Mouse (Mus musculus): ENCODE data around the gene Sh3tc1. TPM values are rescaled to one million over a fixed set of nuclear protein-coding genes. Genes with fewer than 3 reads are reported as not detected.

The Sh3tc1 gene
- polyA plus RNA-seq, 1 experiment from 2014 or later: 2.8 TPM

GRCm38 (mm10) chr5:35669747-35670411, 69.9 kb downstream of the Sh3tc1 start:
- ATAC-seq: no peak
- 26% methylated on average over 11 of the region's 11 CpGs for WGBS
- Histone ChIP-seq H3K36me3 (ENCODE audit: control insufficient read depth, insufficient read depth) (no peaks in the 10 kb centered on the region), H3K9ac (replicated peaks; ENCODE audit: low read depth, low read length) (no peak overlapping the region), H3K27me3 (replicated peaks; ENCODE audit: control insufficient read depth, insufficient read depth, low read length) (no peaks in the 10 kb centered on the region), H3K9me3 (ENCODE audit: control insufficient read depth, low read length) (no peaks in the 10 kb centered on the region), H3K4me2 (ENCODE audit: low read length) (no peak overlapping the region), H3K27ac (ENCODE audit: low read length) (no peak overlapping the region), H3K4me3 (replicated peaks; ENCODE audit: low read length) (no peak overlapping the region), H3K4me1 (replicated peaks; ENCODE audit: control insufficient read depth, insufficient read depth, low read length) (peaks cover 8% of the 10 kb centered on the region)

- 91% methylated on average over 7 of the region's 7 CpGs for WGBS
- no peak for ATAC-seq
- peaks cover 2% of the 10 kb centered on the region; the same call in 1 of the 2 replicates for H3K4me1 ChIP-seq (replicated peaks; ENCODE audit: control insufficient read depth, insufficient read depth, low read length)
- H3K9ac ChIP-seq (replicated peaks; ENCODE audit: low read depth, low read length): no peak overlapping the region
- no peak overlapping the region for H3K4me2 ChIP-seq (ENCODE audit: low read length)
- H3K4me3 ChIP-seq (replicated peaks; ENCODE audit: low read length): no peak overlapping the region
- no peaks in the 10 kb centered on the region for H3K36me3 ChIP-seq (ENCODE audit: control insufficient read depth, insufficient read depth)
- no peaks in the 10 kb centered on the region for H3K9me3 ChIP-seq (ENCODE audit: control insufficient read depth, low read length)
- H3K27me3 ChIP-seq (replicated peaks; ENCODE audit: control insufficient read depth, insufficient read depth, low read length): no peaks in the 10 kb centered on the region
- no peak overlapping the region for H3K27ac ChIP-seq (ENCODE audit: low read length)
These were observed 73.6 kb downstream of the Sh3tc1 start for GRCm38 (mm10) chr5:35666152-35666551.

DNA sequence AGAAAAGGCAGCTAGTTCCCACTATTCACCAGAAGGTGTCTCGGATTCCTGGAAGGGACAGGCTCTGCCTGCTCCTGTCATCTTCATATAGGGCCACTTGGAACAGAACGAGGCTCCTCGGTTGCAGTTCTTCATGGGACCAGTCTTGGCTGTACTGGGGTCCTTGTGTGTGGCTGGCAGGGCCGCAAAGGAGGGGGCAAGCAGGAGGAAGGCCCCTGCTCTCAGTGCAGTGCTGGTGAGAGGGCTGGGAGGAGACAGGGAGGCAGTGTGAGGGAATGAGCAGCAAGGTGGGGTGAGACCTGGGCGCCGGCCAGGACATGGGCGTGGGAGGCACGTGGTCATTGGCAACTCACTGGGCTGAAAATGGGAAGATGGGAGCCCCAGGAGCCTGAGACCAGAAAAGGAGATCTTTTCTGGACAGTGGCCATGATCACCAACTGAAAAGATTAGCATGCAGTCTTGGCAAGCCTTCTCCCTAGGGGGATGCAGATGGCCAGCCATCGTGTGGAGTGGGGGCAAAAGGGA, 77.7 kb downstream of the Sh3tc1 start:
- Histone ChIP-seq H3K36me3 (ENCODE audit: control insufficient read depth, insufficient read depth) (no peaks in the 10 kb centered on the region), H3K9me3 (ENCODE audit: control insufficient read depth, low read length) (no peaks in the 10 kb centered on the region), H3K9ac (replicated peaks; ENCODE audit: low read depth, low read length) (no peak overlapping the region), H3K27me3 (replicated peaks; ENCODE audit: control insufficient read depth, insufficient read depth, low read length) (no peaks in the 10 kb centered on the region), H3K4me3 (replicated peaks; ENCODE audit: low read length) (no peak overlapping the region), H3K27ac (ENCODE audit: low read length) (no peak overlapping the region), H3K4me2 (ENCODE audit: low read length) (no peak overlapping the region), H3K4me1 (replicated peaks; ENCODE audit: control insufficient read depth, insufficient read depth, low read length) (no peaks in the 10 kb centered on the region)
- WGBS: 80% methylated on average over 9 of the region's 9 CpGs
- ATAC-seq: no peak

- Histone ChIP-seq H3K27ac (ENCODE audit: low read length) (no peak overlapping the region), H3K9ac (replicated peaks; ENCODE audit: low read depth, low read length) (no peak overlapping the region), H3K27me3 (replicated peaks; ENCODE audit: control insufficient read depth, insufficient read depth, low read length) (no peaks in the 10 kb centered on the region), H3K4me2 (ENCODE audit: low read length) (no peak overlapping the region), H3K4me1 (replicated peaks; ENCODE audit: control insufficient read depth, insufficient read depth, low read length) (no peaks in the 10 kb centered on the region), H3K4me3 (replicated peaks; ENCODE audit: low read length) (no peak overlapping the region), H3K36me3 (ENCODE audit: control insufficient read depth, insufficient read depth) (no peaks in the 10 kb centered on the region), H3K9me3 (ENCODE audit: control insufficient read depth, low read length) (no peaks in the 10 kb centered on the region)
- no peak for ATAC-seq
- WGBS: 81% methylated on average over 6 of the region's 6 CpGs
These were observed 78.6 kb downstream of the Sh3tc1 start for GRCm38 (mm10) chr5:35661210-35661609.

DNA sequence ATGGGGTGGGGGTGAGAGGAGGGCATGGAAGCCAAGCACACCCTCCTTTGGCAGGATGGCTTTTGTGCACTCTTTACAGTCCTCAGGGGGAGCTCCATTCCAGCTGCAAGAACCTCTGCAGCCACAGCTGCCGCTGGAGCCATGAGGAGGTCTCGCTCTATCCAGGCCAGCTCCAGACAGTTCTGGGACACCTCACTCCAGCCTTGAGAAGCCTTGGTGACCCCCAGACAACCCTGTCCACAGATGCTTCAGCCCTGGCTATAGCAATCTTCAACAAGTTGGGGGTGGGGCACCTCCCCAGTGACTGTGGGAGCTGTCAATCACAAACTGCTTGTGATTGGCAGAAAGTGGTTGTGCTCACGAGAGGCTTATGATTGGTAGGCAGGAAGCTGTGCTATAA, 80.3 kb downstream of the Sh3tc1 start:
- no peak for ATAC-seq
- no peak overlapping the region for H3K9ac ChIP-seq (replicated peaks; ENCODE audit: low read depth, low read length)
- H3K4me2 ChIP-seq (ENCODE audit: low read length): no peak overlapping the region
- no peaks in the 10 kb centered on the region for H3K27me3 ChIP-seq (replicated peaks; ENCODE audit: control insufficient read depth, insufficient read depth, low read length)
- H3K36me3 ChIP-seq (ENCODE audit: control insufficient read depth, insufficient read depth): no peaks in the 10 kb centered on the region
- WGBS: 68% methylated on average over 3 of the region's 3 CpGs
- H3K27ac ChIP-seq (ENCODE audit: low read length): no peak overlapping the region
- H3K9me3 ChIP-seq (ENCODE audit: control insufficient read depth, low read length): no peaks in the 10 kb centered on the region
- no peak overlapping the region for H3K4me3 ChIP-seq (replicated peaks; ENCODE audit: low read length)
- no peaks in the 10 kb centered on the region for H3K4me1 ChIP-seq (replicated peaks; ENCODE audit: control insufficient read depth, insufficient read depth, low read length)

- no peak overlapping the region for H3K4me3 ChIP-seq (replicated peaks; ENCODE audit: low read length)
- H3K9me3 ChIP-seq (ENCODE audit: control insufficient read depth, low read length): no peaks in the 10 kb centered on the region
- no peak for ATAC-seq
- WGBS: 83% methylated on average over 10 of the region's 10 CpGs
- H3K9ac ChIP-seq (replicated peaks; ENCODE audit: low read depth, low read length): no peak overlapping the region
- H3K36me3 ChIP-seq (ENCODE audit: control insufficient read depth, insufficient read depth): no peaks in the 10 kb centered on the region
- H3K4me2 ChIP-seq (ENCODE audit: low read length): no peak overlapping the region
- H3K4me1 ChIP-seq (replicated peaks; ENCODE audit: control insufficient read depth, insufficient read depth, low read length): no peaks in the 10 kb centered on the region
- no peaks in the 10 kb centered on the region for H3K27me3 ChIP-seq (replicated peaks; ENCODE audit: control insufficient read depth, insufficient read depth, low read length)
- no peak overlapping the region for H3K27ac ChIP-seq (ENCODE audit: low read length)
These were observed 83.9 kb downstream of the Sh3tc1 start for GRCm38 (mm10) chr5:35655753-35656485.

DNA sequence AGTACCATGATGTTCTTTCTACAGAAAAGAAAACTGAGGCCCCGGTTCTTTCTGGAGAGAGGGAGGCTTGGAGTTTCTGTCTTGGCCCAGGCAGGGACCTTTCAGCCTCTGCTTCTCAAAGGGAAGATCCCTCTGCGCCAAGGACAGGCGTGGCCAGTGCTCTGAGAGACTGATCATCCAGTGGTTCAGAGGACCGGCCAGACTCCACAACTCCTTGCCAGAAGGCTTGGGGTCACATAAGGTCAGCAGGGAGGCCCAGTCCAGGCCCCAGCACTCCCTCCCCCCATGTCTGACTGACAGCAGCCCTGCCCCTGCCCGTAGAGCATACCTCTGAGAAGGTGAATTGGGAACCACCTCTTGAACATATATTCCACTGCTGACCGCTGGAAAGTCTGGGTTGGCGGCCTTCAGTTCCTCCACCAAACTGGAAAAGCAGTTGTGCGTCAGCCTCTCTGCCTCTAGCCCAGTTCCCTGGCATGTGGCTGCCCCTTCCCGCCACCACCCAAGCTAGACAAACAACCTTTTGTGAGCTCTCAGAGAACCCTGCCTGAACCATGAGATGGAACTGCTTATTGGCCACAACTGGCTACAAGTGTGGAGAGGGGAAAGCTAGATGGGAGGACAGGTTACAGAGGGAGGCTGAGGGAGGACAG, 85.9 kb downstream of the Sh3tc1 start:
- Histone ChIP-seq H3K4me2 (ENCODE audit: low read length) (no peak overlapping the region), H3K36me3 (ENCODE audit: control insufficient read depth, insufficient read depth) (no peaks in the 10 kb centered on the region), H3K9me3 (ENCODE audit: control insufficient read depth, low read length) (no peaks in the 10 kb centered on the region), H3K27ac (ENCODE audit: low read length) (no peak overlapping the region), H3K4me3 (replicated peaks; ENCODE audit: low read length) (no peak overlapping the region), H3K4me1 (replicated peaks; ENCODE audit: control insufficient read depth, insufficient read depth, low read length) (no peaks in the 10 kb centered on the region), H3K27me3 (replicated peaks; ENCODE audit: control insufficient read depth, insufficient read depth, low read length) (no peaks in the 10 kb centered on the region), H3K9ac (replicated peaks; ENCODE audit: low read depth, low read length) (no peak overlapping the region)
- 86% methylated on average over 9 of the region's 9 CpGs for WGBS
- no peak for ATAC-seq

- Histone ChIP-seq H3K4me2 (ENCODE audit: low read length) (no peak overlapping the region), H3K9me3 (ENCODE audit: control insufficient read depth, low read length) (no peaks in the 10 kb centered on the region), H3K27me3 (replicated peaks; ENCODE audit: control insufficient read depth, insufficient read depth, low read length) (no peaks in the 10 kb centered on the region), H3K9ac (replicated peaks; ENCODE audit: low read depth, low read length) (no peak overlapping the region), H3K27ac (ENCODE audit: low read length) (no peak overlapping the region), H3K4me3 (replicated peaks; ENCODE audit: low read length) (no peak overlapping the region), H3K36me3 (ENCODE audit: control insufficient read depth, insufficient read depth) (no peaks in the 10 kb centered on the region), H3K4me1 (replicated peaks; ENCODE audit: control insufficient read depth, insufficient read depth, low read length) (no peaks in the 10 kb centered on the region)
- no peak for ATAC-seq
- WGBS: 86% methylated on average over 13 of the region's 13 CpGs
These were observed 86.9 kb downstream of the Sh3tc1 start for GRCm38 (mm10) chr5:35652872-35653271.

DNA sequence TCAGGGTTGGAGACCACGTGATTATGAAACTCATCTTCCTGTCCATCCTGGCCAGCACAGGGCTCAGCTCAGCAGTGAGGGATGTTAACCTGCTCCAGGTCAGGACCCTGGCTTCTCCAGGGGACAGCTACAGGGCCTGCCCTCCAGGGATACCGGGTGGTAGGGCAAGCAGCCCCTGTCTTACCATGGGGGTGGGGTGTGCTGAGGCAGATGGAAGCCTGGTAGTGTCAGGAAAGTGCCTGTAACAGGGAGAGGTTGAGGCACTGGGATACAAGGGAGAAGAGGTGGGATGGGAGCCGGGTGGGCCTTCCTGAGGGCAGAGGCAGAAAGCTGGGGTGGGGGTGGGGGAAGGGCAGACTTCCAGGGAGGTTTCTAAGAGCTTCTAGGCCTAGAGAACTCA, 87.5 kb downstream of the Sh3tc1 start:
- Histone ChIP-seq H3K9me3 (ENCODE audit: control insufficient read depth, low read length) (no peaks in the 10 kb centered on the region), H3K27ac (ENCODE audit: low read length) (no peak overlapping the region), H3K4me1 (replicated peaks; ENCODE audit: control insufficient read depth, insufficient read depth, low read length) (no peaks in the 10 kb centered on the region), H3K27me3 (replicated peaks; ENCODE audit: control insufficient read depth, insufficient read depth, low read length) (no peaks in the 10 kb centered on the region), H3K4me2 (ENCODE audit: low read length) (no peak overlapping the region), H3K4me3 (replicated peaks; ENCODE audit: low read length) (no peak overlapping the region), H3K36me3 (ENCODE audit: control insufficient read depth, insufficient read depth) (no peaks in the 10 kb centered on the region), H3K9ac (replicated peaks; ENCODE audit: low read depth, low read length) (no peak overlapping the region)
- WGBS: 93% methylated on average over 3 of the region's 3 CpGs
- no peak for ATAC-seq

Data from forebrain, embryonic 16.5 days (tissue).